Mouse (Mus musculus): ENCODE measurements around the gene Snx13. TPM values are rescaled to one million over a fixed set of nuclear protein-coding genes. Genes with fewer than 3 reads are reported as not detected.

The Snx13 gene
- polyA plus RNA-seq, 1 experiment from 2014 or later: 21.6 TPM

GRCm38 (mm10) chr12:35021285-35021684 lies 25.7 kb upstream of the Snx13 start:
- Histone ChIP-seq H3K9ac (ENCODE audit: low read depth, low read length) (no peak overlapping the region), H3K9me3 (ENCODE audit: control insufficient read depth) (no peaks in the 10 kb centered on the region), H3K27ac (ENCODE audit: low read depth, low read length) (no peak overlapping the region), H3K4me1 (replicated peaks; ENCODE audit: control insufficient read depth, insufficient read depth, low read length) (no peaks in the 10 kb centered on the region; the same call in 1 of the 2 replicates), H3K4me3 (ENCODE audit: low read depth, low read length) (no peak overlapping the region), H3K4me2 (replicated peaks; ENCODE audit: low read depth) (no peak overlapping the region), H3K27me3 (replicated peaks; ENCODE audit: control insufficient read depth, insufficient read depth, low read length) (no peaks in the 10 kb centered on the region), H3K36me3 (ENCODE audit: control insufficient read depth, insufficient read depth) (no peaks in the 10 kb centered on the region)
- TF ChIP-seq CTCF (IDR thresholded peaks at IDR 0.05; ENCODE audit: low read depth): no peak
- 64% methylated on average over 9 of the region's 9 CpGs for WGBS
- no peak for ATAC-seq

GRCm38 (mm10) chr12:35022066-35022465 lies 24.9 kb upstream of the Snx13 start:
- Histone ChIP-seq H3K27me3 (replicated peaks; ENCODE audit: control insufficient read depth, insufficient read depth, low read length) (no peaks in the 10 kb centered on the region), H3K36me3 (ENCODE audit: control insufficient read depth, insufficient read depth) (no peaks in the 10 kb centered on the region), H3K4me2 (replicated peaks; ENCODE audit: low read depth) (no peak overlapping the region), H3K4me3 (ENCODE audit: low read depth, low read length) (no peak overlapping the region), H3K4me1 (replicated peaks; ENCODE audit: control insufficient read depth, insufficient read depth, low read length) (no peaks in the 10 kb centered on the region; the same call in 1 of the 2 replicates), H3K9me3 (ENCODE audit: control insufficient read depth) (no peaks in the 10 kb centered on the region), H3K27ac (ENCODE audit: low read depth, low read length) (no peak overlapping the region), H3K9ac (ENCODE audit: low read depth, low read length) (no peak overlapping the region)
- no peak for ATAC-seq
- 49% methylated on average over 10 of the region's 10 CpGs for WGBS
- TF ChIP-seq CTCF (IDR thresholded peaks at IDR 0.05; ENCODE audit: low read depth): no peak

- Histone ChIP-seq H3K4me2 (replicated peaks; ENCODE audit: low read depth) (no peak overlapping the region), H3K9me3 (ENCODE audit: control insufficient read depth) (no peaks in the 10 kb centered on the region), H3K4me1 (replicated peaks; ENCODE audit: control insufficient read depth, insufficient read depth, low read length) (no peaks in the 10 kb centered on the region; the same call in 1 of the 2 replicates), H3K9ac (ENCODE audit: low read depth, low read length) (no peak overlapping the region), H3K27ac (ENCODE audit: low read depth, low read length) (0 out of 2 replicates have a peak overlapping the region, but pooled peaks have one; percentile 21), H3K27me3 (replicated peaks; ENCODE audit: control insufficient read depth, insufficient read depth, low read length) (no peaks in the 10 kb centered on the region), H3K4me3 (ENCODE audit: low read depth, low read length) (no peak overlapping the region), H3K36me3 (ENCODE audit: control insufficient read depth, insufficient read depth) (no peaks in the 10 kb centered on the region)
- peak; percentile 93 for ATAC-seq
- TF ChIP-seq CTCF (IDR thresholded peaks at IDR 0.05; ENCODE audit: low read depth): no peak
- WGBS: 39% methylated on average over 4 of the region's 4 CpGs
These were observed 21.0 kb upstream of the Snx13 start for GRCm38 (mm10) chr12:35025916-35026432.

- H3K27ac ChIP-seq (ENCODE audit: low read depth, low read length): no peak overlapping the region
- H3K27me3 ChIP-seq (replicated peaks; ENCODE audit: control insufficient read depth, insufficient read depth, low read length): no peaks in the 10 kb centered on the region
- 54% methylated on average over 1 of the region's 1 CpGs for WGBS
- no peak overlapping the region for H3K4me2 ChIP-seq (replicated peaks; ENCODE audit: low read depth)
- no peaks in the 10 kb centered on the region for H3K36me3 ChIP-seq (ENCODE audit: control insufficient read depth, insufficient read depth)
- no peaks in the 10 kb centered on the region for H3K4me1 ChIP-seq (replicated peaks; ENCODE audit: control insufficient read depth, insufficient read depth, low read length)
- ATAC-seq: no peak
- H3K9ac ChIP-seq (ENCODE audit: low read depth, low read length): no peak overlapping the region
- TF ChIP-seq CTCF (IDR thresholded peaks at IDR 0.05; ENCODE audit: low read depth): no peak
- no peak overlapping the region for H3K4me3 ChIP-seq (ENCODE audit: low read depth, low read length)
- no peaks in the 10 kb centered on the region for H3K9me3 ChIP-seq (ENCODE audit: control insufficient read depth)
These were observed 19.5 kb upstream of the Snx13 start for GRCm38 (mm10) chr12:35027533-35027932.

- Histone ChIP-seq H3K4me3 (ENCODE audit: low read depth, low read length) (peak overlapping the region; percentile 16; the same call in 1 of the 2 replicates), H3K27me3 (replicated peaks; ENCODE audit: control insufficient read depth, insufficient read depth, low read length) (no peaks in the 10 kb centered on the region), H3K9ac (ENCODE audit: low read depth, low read length) (no peak overlapping the region), H3K36me3 (ENCODE audit: control insufficient read depth, insufficient read depth) (no peaks in the 10 kb centered on the region), H3K4me1 (replicated peaks; ENCODE audit: control insufficient read depth, insufficient read depth, low read length) (peaks cover 5% of the 10 kb centered on the region; the same call in 1 of the 2 replicates), H3K27ac (ENCODE audit: low read depth, low read length) (peak overlapping the region; percentile 55; the same call in 1 of the 2 replicates), H3K9me3 (ENCODE audit: control insufficient read depth) (no peaks in the 10 kb centered on the region), H3K4me2 (replicated peaks; ENCODE audit: low read depth) (peak overlapping the region; percentile 54)
- TF ChIP-seq CTCF (IDR thresholded peaks at IDR 0.05; ENCODE audit: low read depth): no peak
- 0 out of 2 replicates have a peak, but pooled peaks have one; percentile 25 for ATAC-seq
- 24% methylated on average over 14 of the region's 14 CpGs for WGBS
These were observed 8.1 kb upstream of the Snx13 start for GRCm38 (mm10) chr12:35038668-35039570.

GRCm38 (mm10) chr12:35039571-35039936 lies 7.4 kb upstream of the Snx13 start:
- no peak overlapping the region; the same call in 1 of the 2 replicates for H3K27ac ChIP-seq (ENCODE audit: low read depth, low read length)
- H3K36me3 ChIP-seq (ENCODE audit: control insufficient read depth, insufficient read depth): no peaks in the 10 kb centered on the region
- H3K4me3 ChIP-seq (ENCODE audit: low read depth, low read length): no peak overlapping the region
- H3K9ac ChIP-seq (ENCODE audit: low read depth, low read length): no peak overlapping the region
- ATAC-seq: peak; percentile 73
- H3K27me3 ChIP-seq (replicated peaks; ENCODE audit: control insufficient read depth, insufficient read depth, low read length): no peaks in the 10 kb centered on the region
- no peak for TF ChIP-seq CTCF (IDR thresholded peaks at IDR 0.05; ENCODE audit: low read depth)
- 30% methylated on average over 5 of the region's 5 CpGs for WGBS
- peak overlapping the region; percentile 54 for H3K4me2 ChIP-seq (replicated peaks; ENCODE audit: low read depth)
- H3K4me1 ChIP-seq (replicated peaks; ENCODE audit: control insufficient read depth, insufficient read depth, low read length): peaks cover 5% of the 10 kb centered on the region; the same call in 1 of the 2 replicates
- no peaks in the 10 kb centered on the region for H3K9me3 ChIP-seq (ENCODE audit: control insufficient read depth)

Data from intestine, postnatal 0 days (tissue).